36 mouse cellular contexts compared by ENCODE assay signal in the genomic region with DNA sequence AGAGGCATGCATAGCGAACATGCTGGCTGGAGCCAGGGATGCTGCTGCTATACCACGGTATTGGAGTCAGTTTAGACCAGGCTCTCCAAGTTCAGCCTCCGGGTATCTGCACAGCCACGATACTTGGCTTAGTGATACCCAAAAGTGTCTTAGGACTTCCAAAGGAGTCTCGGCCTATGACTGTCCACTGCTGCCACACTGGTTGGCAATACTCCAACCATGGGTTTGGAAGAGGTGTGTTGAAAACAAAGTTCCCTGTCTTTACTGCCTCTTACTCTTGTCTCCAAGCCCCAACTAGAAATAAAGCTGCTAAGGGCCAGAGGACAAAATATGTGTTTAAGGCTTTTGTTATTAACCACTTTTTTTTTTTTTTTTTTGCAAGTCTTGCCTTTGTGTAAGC. TPM values are rescaled to one million over a fixed set of nuclear protein-coding genes. Genes with fewer than 3 reads are reported as not detected.
"Had no signal": no experiment of that assay in that cellular context is flagged by ENCODE, and none has a peak within 500 bp of the region (broad histone marks: within the 10 kb centered on the region; RNA-seq: fewer than 3 reads in every experiment).

No protein-coding gene starts in this region.

- H3K4me2 ChIP-seq: heart, embryonic 15.5 days; hindbrain, embryonic 12.5 days; hindbrain, embryonic 13.5 days; hindbrain, embryonic 14.5 days; hindbrain, embryonic 15.5 days; intestine, embryonic 15.5 days; kidney, embryonic 15.5 days had no signal

- H3K4me1 ChIP-seq: heart, embryonic 15.5 days; hindbrain, embryonic 10.5 days; hindbrain, embryonic 12.5 days; hindbrain, embryonic 13.5 days; hindbrain, embryonic 15.5 days; intestine, embryonic 15.5 days; kidney, embryonic 15.5 days had no signal

- ATAC-seq: hindbrain, embryonic 16.5 days; hindbrain, postnatal 0 days; inflammation-experienced regulatory T-cells, adult 6 months; intestine, embryonic 15.5 days; intestine, embryonic 16.5 days; intestine, postnatal 0 days had no signal

- H3K27me3 ChIP-seq: hindbrain, embryonic 12.5 days; hindbrain, embryonic 13.5 days; hindbrain, embryonic 15.5 days; intestine, embryonic 15.5 days; kidney, embryonic 15.5 days had no signal

- H3K9me3 ChIP-seq: heart, embryonic 15.5 days; hindbrain, embryonic 10.5 days; hindbrain, embryonic 12.5 days; hindbrain, embryonic 13.5 days; hindbrain, embryonic 15.5 days; intestine, embryonic 15.5 days; kidney, embryonic 15.5 days had no signal

- H3K36me3 ChIP-seq: heart, embryonic 15.5 days; hindbrain, embryonic 10.5 days; hindbrain, embryonic 12.5 days; intestine, embryonic 15.5 days; kidney, embryonic 15.5 days had no signal

- H3K27ac ChIP-seq: heart, embryonic 15.5 days; hindbrain, embryonic 10.5 days; hindbrain, embryonic 12.5 days; hindbrain, embryonic 13.5 days; hindbrain, embryonic 14.5 days; hindbrain, embryonic 15.5 days; hindbrain, postnatal 0 days; intestine, embryonic 15.5 days; kidney, embryonic 15.5 days; kidney, postnatal 0 days; layer of hippocampus, adult 2 months; left cerebral cortex, adult 2 months had no signal

- H3K9ac ChIP-seq: heart, embryonic 15.5 days; hindbrain, embryonic 12.5 days; hindbrain, embryonic 13.5 days; hindbrain, embryonic 14.5 days; hindbrain, embryonic 15.5 days; intestine, embryonic 15.5 days; kidney, embryonic 15.5 days had no signal

- H3K4me3 ChIP-seq: heart, embryonic 15.5 days; hindbrain, embryonic 10.5 days; hindbrain, embryonic 12.5 days; hindbrain, embryonic 13.5 days; hindbrain, embryonic 15.5 days; intestine, embryonic 15.5 days; kidney, embryonic 15.5 days; layer of hippocampus, adult 2 months; left cerebral cortex, adult 2 months had no signal

- DNase-seq: heart, postnatal 10 days; heart, postnatal 14 days; heart, postnatal 36 days; heart, postnatal 4 days; kidney, adult 11 months; kidney, adult 18-20 months; kidney, adult 2 months; kidney, adult 8-10 months; kidney, adult 9 months; kidney, postnatal 10 days; kidney, postnatal 14 days; kidney, postnatal 25 days; kidney, postnatal 36 days; kidney, postnatal 4 days; layer of hippocampus, adult 9-11 months; layer of hippocampus, postnatal 36 days had no signal

RNA-seq across cellular contexts. Expression of a gene that starts 12.2 kb away (rescaled TPM):
- polyA plus RNA-seq: inflammation-experienced regulatory T-cells, adult 6 months had no signal

RNA-seq across cellular contexts. Expression of a gene that starts 15.1 kb away (rescaled TPM):
- polyA plus RNA-seq: heart, embryonic 14.5 days; heart, postnatal 0 days; hindbrain, embryonic 10.5 days; hindbrain, embryonic 11.5 days; hindbrain, embryonic 13.5 days; hindbrain, embryonic 15.5 days; inflammation-experienced regulatory T-cells, adult 6 months; kidney, embryonic 14.5 days; kidney, embryonic 15.5 days had no signal
